Mouse (Mus musculus) layer of hippocampus, postnatal 36 days (tissue): ENCODE data around the gene Mvb12a. TPM values are rescaled to one million over a fixed set of nuclear protein-coding genes. Genes with fewer than 3 reads are reported as not detected.

Source experiments
- DNase-seq, 2 experiments: peaks; one replicate each; pipeline ENCODE4 v3.0.0; 2022
- total RNA-seq, 2 experiments: library from RNA; stranded (reverse); gene quantifications; 2 replicates each; pipeline ENCODE4 v1.2.3; 2021

Gene Mvb12a
- total RNA-seq, 2 experiments from 2014 or later: 30.1 to 34.7 TPM

DNA sequence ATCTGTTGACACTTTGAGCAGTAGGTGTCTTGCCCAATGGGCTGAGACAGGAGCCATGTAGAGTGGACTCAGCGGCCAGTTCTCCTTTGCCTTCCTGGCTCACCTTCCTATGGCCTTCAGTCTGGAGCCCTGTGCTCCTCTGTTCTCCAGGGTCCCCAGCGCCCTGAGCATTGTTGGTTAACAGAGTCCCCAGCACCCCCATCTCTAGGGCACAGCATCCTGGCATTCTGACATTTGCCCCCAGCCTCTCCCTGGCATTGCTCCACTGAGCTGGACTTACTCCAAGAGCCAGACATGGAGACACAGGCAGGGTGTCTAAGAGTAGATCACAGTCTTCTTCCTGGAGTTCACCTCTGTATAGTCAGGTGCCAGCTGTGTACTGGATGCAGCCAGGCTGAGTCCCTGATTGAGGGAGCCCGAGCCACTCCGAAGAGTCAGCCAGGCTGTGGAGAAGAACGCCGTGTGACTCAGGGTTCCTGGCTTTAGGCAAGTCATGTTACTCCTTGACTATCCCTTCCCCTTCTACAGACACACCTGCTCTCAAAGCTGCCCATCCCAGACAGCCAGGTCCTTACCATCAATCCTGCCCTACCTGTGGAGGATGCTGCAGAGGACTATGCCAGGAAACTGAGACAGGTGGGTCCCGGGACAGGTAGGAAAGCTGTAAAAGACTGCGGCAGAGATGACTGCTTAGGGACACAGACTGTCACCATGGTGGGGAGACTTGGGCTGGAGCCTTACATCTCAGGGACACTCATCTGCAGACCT lies 51.0 kb downstream of the Mvb12a start:
- no peak for DNase-seq

DNA sequence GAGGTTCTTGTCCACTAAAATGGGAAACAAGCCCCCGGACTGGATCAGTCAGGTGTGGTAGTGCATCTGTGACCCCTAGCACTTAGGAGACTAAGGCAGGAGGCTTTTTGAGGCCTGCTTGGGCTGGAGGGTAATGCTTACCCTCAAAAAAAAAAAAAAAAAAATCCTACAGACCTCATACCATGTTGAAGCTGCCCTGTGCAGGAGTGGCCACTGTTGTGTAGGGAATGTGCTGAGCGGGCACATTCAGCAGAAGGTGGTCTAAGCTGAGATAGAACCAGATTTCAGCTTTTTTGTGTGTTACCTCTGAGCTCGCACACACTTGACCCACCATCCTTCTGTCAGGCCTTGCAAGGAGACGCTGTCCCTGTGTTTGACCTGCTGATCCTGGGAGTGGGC lies 51.6 kb downstream of the Mvb12a start:
- DNase-seq: no peak

DNA sequence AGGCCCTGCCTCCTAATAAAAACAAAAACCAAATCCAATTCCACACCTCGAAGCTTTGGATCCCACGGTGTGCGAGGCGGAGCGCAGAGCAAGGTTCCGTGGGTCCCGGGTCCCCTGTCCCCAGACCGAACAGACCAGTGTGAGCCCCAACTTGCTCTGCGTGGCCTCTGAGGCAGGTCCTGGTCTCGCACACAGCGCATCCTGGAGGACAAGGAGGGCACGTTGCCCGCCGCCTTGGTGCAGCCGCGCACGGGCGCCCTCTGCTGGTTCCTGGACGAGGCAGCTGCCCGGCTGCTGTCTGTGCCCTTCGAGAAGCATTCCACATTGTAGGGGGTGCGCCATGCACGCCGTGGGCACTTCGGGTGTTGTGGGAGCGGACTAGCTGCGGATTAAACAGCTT lies 53.1 kb downstream of the Mvb12a start:
- peak; percentile 86 to 88 for DNase-seq

DNA sequence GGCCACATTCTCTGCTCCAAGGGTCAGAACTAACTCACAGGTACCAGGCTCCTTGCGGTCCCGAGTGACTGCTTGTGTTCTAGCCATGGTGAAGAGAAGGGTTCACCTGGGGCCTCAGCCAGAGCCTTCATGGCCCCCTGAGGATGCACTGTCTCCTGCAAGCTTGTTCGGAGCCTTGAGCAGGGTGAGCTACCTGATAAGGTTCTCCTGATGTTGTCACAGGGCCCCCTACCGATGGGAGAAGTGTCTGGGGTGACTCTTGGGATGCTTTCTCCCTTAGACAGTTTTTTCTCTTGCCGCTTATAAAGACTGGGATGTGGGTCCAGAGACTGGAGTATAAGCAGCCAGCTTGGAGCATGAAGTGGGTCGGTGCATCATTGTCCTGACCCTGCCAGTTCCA lies 53.7 kb downstream of the Mvb12a start:
- no peak for DNase-seq

DNA sequence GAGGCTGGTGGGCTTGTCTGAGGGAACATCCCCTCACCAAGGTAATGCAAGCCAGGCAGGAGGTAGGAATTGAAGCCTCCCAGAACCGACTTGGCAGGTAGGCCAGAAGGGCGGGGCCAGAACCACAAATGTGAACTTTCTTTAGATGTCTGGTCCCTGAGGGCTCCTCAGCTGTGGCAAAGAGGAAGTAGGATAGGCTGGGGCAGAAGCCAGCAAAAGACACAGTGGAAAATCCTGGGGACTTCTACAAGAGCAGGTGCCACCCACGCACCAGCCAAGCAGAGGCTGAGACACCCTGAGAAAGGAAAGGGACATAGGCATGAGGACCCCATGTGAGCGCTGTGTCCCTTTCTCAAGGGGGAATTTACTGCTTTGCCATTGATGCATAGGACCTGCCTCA lies 54.1 kb downstream of the Mvb12a start:
- DNase-seq: no peak

DNA sequence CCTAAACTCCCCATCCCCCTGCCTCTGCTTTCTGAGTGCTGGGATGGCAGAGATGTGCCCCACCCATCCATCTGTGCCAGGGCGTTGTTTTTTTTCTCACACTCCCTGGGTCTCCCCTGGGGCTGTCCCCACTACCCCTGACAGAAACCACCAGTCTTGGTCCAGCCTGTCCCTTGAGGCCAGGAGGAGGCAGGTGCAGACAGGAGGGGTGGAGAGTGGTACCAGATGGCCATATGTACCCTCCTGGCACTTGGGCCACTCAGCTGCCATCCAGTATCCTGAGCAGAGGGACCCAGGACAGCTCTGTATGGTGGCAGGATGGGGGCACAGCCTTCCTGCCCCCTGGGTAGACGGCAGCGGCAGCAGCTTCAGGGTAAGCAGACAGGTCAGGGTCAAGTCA lies 54.7 kb downstream of the Mvb12a start, which contains the start of gene Fam129c:
TSS of gene Fam129c (plus strand) at position 198 of the 400 bp plus-strand sequence.
- no peak for DNase-seq

Other genes starting within 250 kb of the Mvb12a start
- gene Use1, start 176.1 kb upstream of the Mvb12a start, total RNA-seq: 100 to 1,000 TPM; 105 to 108 TPM
- gene Ocel1, start 171.6 kb upstream of the Mvb12a start, total RNA-seq: 10 to 100 TPM; 12.1 to 14.1 TPM
- 10 to 100 TPM; 42.6 to 47.1 TPM for gene Nr2f6, start 161.0 kb upstream of the Mvb12a start, total RNA-seq
- gene Ushbp1, start 147.1 kb upstream of the Mvb12a start, total RNA-seq: 1 to 10 TPM; 3.6 to 5.1 TPM
- 10 to 100 TPM; 92.1 to 93.4 TPM for gene Babam1, start 146.1 kb upstream of the Mvb12a start, total RNA-seq
- under 1 TPM; 0.27 to 0.46 TPM for gene Ankle1, start 136.9 kb upstream of the Mvb12a start, total RNA-seq
- 100 to 1,000 TPM; 274 to 278 TPM for gene Abhd8, start 79.3 kb upstream of the Mvb12a start, total RNA-seq
- 10 to 100 TPM; 49.6 to 52.1 TPM for gene Mrpl34, start 78.0 kb upstream of the Mvb12a start, total RNA-seq
- 10 to 100 TPM; 87.6 to 93.5 TPM for gene Dda1, start 73.7 kb upstream of the Mvb12a start, total RNA-seq
- gene Ano8, start 57.0 kb upstream of the Mvb12a start, total RNA-seq: 10 to 100 TPM; 54.3 to 55.1 TPM
- gene Gtpbp3, start 54.8 kb upstream of the Mvb12a start, total RNA-seq: 10 to 100 TPM; 31.7 to 33.3 TPM
- gene Plvap, start 31.2 kb upstream of the Mvb12a start, total RNA-seq: 1 to 10 TPM; 6.3 to 6.7 TPM
- not detected for gene Ccdc194, start 17.2 kb upstream of the Mvb12a start, total RNA-seq
- 1 to 10 TPM; 3.0 to 5.8 TPM for gene Bst2, start 5.5 kb upstream of the Mvb12a start, total RNA-seq
- not detected for gene Tmem221, start 15.9 kb downstream of the Mvb12a start, total RNA-seq
- not detected for gene Nxnl1, start 23.7 kb downstream of the Mvb12a start, total RNA-seq
- 100 to 1,000 TPM; 109 to 123 TPM for gene Slc27a1, start 26.0 kb downstream of the Mvb12a start, total RNA-seq
- gene Pgls, start 49.3 kb downstream of the Mvb12a start, total RNA-seq: 10 to 100 TPM; 31.0 to 35.8 TPM
- gene Fam129c, start 54.7 kb downstream of the Mvb12a start, total RNA-seq: 1 to 10 TPM; 3.7 to 4.5 TPM
- gene Colgalt1, start 68.1 kb downstream of the Mvb12a start, total RNA-seq: 10 to 100 TPM; 52.3 to 55.6 TPM
- gene Unc13a, start 128.8 kb downstream of the Mvb12a start, total RNA-seq: 100 to 1,000 TPM; 268 to 288 TPM
- gene Jak3, start 133.4 kb downstream of the Mvb12a start, total RNA-seq: 1 to 10 TPM; 5.2 TPM
- gene Insl3, start 146.3 kb downstream of the Mvb12a start, total RNA-seq: 1 to 10 TPM in 1 of 2 experiments, not detected in 1; 3.6 TPM
- gene B3gnt3, start 158.9 kb downstream of the Mvb12a start, total RNA-seq: under 1 TPM; 0.40 to 0.91 TPM
- gene Fcho1, start 182.8 kb downstream of the Mvb12a start, total RNA-seq: 100 to 1,000 TPM; 103 to 114 TPM